Mouse (Mus musculus) embryo, embryonic 11 days (tissue): ENCODE data around the gene Kcnq2.
A peak's percentile ranks its signal among the peaks of the same experiment; 100 is the strongest.

Experiments
- DNase-seq: peaks from one replicate; pipeline ENCODE4 v3.0.0-alpha.2; 2015

Kcnq2 gene

DNA sequence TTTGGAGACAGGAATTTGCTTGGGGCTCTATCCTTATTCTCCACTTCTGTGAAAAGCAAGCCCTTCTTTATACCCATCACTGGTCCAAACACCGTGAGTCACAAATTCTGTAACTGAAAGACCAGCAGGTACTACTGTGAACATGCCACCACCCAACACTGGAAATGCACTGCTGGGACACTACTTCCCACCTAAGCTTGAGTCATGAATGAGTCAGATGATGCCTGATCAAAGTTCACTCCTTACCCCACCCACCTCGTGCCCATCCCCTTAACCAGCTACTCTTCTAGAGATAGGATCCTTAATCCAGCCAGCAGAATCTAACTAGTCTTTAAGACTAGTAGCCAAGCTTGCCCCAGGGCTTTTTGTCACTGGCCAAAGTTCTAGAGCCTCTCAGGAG, 35.0 kb downstream of the Kcnq2 start:
- DNase-seq, result no peak

GRCm38 (mm10) chr2:181090123-181090522, 45.0 kb downstream of the Kcnq2 start:
- DNase-seq, result no peak

GRCm38 (mm10) chr2:181084997-181085396, 50.1 kb downstream of the Kcnq2 start:
- DNase-seq, result no peak

DNA sequence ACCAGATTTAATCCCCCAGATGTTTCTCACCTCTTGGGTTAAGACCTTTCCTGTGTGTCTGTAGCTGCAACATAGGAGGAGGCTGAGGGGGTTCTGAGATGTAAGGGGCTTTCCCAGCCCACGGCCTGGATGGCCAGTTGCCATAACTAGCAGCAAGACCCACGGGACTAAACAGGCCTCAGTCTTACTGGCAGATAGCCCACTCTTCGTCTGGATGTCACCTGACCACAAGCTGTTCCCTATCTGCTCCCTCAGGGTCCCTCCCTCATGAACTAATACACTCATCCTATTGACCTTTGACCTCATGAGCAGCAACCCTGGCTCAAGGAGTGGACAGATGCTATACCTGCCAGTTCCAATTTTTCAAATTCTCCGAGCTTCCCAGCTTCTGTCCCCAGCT, 51.2 kb downstream of the Kcnq2 start:
- no peak for DNase-seq

DNA sequence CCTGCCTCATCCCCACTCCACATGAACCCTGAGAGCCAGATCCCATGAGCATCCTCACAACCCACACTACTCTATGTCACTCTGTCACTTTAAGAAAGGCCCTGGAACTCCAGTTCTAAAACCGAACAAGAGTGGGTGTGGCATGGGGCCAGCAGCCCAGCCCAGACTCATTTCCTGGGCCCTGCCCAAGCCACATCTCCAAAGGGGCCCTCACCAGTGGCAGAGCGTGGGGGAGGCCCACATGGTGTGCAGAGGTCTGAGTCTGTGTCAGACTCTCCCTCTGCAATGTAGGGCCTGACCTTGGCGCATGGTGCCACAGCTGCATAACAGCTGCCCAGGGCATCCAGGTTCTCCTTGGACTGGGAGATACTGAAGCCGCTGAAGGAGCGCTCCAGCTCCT, 54.2 kb downstream of the Kcnq2 start:
- DNase-seq, result no peak

DNA sequence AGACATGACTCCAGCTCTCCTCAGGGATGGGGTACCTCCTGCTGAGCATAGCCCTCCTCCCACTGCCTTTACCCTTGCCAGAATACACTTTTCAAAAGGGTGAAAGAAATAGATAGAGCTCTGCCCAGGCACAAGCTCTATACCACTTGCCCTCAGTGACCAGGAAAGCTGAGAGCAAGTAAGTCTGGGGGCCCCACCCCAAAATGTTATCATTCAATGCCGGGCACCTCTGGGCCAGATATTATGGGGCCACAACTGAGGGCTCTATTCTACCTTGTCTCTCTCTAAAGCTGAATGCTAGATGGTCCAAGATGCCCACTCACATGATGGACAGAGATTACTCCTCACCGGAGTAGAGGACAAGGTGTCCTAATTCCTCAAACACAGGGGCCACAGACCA, 55.6 kb downstream of the Kcnq2 start:
- no peak for DNase-seq

- no peak for DNase-seq
These were observed 56.2 kb downstream of the Kcnq2 start for GRCm38 (mm10) chr2:181078908-181079307.

- no peak for DNase-seq
These were observed 59.6 kb downstream of the Kcnq2 start for GRCm38 (mm10) chr2:181075501-181075900.

GRCm38 (mm10) chr2:181072403-181072714, 62.7 kb downstream of the Kcnq2 start:
- no peak for DNase-seq

DNA sequence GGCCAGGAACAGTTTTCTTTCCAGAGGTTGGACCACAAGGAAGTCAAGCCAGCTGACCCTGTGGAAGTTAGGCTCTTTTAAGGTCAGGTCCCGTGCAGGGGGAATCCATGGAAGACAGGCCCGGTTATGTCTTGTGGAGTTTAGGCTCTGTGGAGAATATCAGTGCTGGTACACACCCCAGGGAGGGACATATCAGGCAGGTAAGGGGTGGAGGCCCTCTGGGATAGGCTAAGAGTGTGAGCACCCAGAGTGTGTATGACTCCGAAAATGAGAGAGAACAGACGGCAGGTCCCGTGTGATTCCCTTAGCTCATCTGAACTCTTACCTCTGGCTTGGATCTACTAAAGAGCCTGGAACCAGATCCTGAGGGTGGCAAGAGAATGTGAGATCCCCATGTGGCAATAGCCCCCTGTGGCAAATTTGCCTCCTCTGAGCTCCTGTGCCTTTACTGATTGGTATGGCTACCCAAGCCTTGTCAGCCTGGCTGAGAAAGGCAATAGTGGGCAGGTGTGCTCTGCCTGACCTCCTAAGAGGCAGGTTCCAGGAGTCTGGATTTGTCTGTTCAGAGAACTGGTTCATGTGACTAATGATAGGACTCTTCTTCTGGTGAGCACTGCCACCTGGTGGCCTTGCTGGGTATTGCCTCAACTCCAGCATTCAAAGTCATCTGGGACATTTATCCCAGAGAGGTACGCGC, 63.2 kb downstream of the Kcnq2 start:
- peak; percentile 74 for DNase-seq

DNA sequence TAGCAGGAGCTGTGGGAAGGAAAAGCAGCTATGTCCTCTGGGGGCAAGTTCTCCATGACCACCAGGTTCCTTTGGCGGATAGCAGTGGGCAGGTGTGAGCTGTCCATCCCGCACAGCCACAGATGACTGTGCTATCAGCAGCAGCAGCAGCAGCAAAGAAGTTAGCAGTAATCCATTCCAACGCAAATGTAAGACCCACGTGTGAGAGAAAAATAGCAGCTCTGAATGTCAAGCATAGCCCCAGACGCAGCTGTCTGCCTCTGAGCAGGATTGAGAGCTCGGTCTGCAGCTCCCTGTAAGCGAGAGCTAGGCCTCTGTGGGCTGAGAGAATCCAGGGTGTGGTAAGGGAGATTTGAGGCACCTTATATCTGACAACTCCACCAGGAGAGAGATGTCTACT, 65.0 kb downstream of the Kcnq2 start:
- DNase-seq, result no peak

DNA sequence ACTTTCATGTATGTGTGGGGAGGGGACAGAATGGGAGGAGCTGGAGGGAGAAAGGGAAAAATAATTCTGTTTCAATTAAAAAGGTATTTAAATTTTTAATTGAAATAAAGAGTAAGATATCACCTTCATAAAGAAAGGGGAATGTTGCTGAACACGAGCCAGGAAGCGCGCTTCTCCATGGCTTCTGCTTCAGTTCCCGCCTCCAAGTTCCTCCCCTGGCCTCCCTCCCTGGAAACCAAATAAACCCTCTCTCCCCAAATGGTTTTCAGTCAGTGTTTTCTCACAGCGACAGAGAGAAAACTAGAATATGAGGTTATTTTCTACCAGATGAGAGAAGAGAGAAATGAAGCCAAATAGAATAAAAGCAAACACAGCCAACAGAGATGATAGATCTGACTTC, 66.6 kb downstream of the Kcnq2 start:
- DNase-seq, result no peak

GRCm38 (mm10) chr2:181065827-181066226, 69.3 kb downstream of the Kcnq2 start:
- no peak for DNase-seq

DNA sequence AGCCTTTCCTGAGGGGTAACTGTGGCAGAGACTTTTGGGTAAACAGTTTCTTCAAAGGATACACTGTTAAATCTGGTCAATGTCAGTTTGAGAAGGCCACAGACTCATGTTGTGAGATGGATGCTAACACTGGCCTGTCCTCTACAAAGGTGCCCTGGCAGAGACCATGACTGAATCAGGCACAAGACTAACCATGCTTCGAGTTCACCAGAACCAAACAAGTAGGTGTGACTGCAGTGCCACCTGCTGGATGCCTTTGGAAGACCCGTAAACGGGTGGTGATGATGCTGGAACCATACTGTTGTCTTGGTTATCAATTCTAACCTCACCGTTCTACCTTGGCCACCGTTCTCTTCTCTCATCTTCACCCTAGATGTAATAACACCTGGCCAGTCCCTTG, 75.0 kb downstream of the Kcnq2 start:
- peak; percentile 86 for DNase-seq

DNA sequence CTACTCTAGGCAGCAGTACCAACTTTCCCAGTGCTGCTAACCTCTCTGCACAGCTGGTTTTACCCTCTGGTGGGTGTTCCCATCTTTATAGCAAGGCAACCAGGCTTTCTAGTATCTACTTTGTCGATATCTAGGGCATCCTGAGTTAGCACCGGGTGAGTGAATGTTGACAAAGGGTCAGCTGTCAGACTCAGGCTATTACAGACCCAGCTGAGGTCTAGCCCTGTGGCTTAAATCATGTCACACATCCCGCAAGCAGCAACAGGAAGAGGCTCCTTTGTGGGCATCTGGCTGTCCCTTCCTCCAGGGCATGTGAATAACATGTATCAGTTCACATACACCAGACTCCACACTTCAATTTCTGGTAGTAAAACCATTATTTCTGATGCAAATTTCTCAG, 76.9 kb downstream of the Kcnq2 start:
- peak; percentile 18 for DNase-seq

- peak; percentile 47 for DNase-seq
These were observed 77.8 kb downstream of the Kcnq2 start for GRCm38 (mm10) chr2:181057341-181057740.

DNA sequence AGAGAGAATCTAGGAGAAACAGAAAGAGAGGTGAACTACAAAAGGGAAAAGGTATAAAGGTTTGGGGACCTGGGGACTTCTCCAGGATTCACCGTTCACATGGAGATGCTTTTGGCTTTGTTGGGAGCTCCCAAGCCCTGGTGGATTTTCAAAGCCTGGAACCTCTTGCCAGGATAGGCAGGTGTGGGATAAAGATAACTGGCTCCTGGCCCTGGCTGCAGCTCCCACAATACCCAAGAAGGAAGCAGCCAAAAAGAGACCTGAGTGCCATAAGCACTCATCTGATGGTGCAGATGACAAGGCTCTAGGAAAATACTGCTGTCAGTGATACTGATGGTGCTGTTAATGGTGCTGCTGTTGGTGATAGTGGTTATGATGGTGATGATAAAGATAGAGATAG, 82.9 kb downstream of the Kcnq2 start:
- DNase-seq, result no peak

DNA sequence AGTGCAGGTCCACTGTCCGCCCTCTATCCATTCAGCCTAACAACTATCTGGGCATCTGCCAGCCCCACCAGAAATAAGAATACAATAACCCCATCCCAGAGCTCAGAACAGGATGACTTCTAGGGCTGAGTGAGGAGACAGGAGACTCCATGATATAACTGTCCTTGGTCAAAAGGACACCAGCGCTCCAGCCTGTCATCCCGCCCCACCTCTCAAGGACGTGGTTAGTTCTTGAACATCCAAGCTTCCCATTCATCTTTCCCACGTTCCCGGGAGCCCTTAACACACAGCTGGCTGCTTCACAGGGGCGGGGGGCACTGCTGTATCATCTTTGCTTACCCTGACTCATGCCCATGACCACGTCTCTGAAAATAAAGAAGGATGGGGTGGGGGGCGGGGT, 86.1 kb downstream of the Kcnq2 start:
- no peak for DNase-seq

DNA sequence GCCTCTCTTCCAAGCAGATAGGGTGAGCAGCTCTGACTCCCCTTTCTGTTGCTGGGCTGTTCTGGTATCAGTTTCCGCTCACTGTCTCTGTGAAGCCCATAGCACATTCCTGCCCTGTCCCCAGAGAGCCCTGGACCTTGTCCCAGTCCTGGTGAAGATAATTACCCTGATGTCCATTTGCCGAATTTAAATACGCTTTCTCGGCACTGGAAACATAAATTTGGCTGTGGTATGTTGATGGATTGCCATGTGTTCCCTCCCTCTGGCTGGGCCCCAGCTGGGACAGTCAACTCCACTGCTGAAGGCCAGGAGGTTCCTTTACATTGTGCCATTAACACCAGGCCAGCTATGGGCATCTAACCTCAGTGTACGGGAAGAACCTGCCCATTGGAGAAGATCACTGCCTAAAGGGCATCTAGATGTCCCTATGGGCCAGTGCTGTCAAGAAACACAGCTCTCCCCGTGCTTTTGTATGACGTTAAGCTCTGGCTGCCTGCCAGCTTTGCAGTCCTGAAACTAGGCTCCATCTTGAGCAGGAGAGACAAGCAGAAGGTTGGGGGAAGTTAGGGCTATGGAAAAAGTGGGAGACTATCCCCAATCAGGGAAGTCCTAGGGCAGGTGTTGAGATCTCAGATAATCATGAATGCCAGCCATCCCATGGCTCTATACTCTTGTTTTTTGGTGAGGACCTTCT, 86.7 kb downstream of the Kcnq2 start:
- no peak for DNase-seq

GRCm38 (mm10) chr2:181044001-181044400, 91.1 kb downstream of the Kcnq2 start:
- DNase-seq, result peak; percentile 60

DNA sequence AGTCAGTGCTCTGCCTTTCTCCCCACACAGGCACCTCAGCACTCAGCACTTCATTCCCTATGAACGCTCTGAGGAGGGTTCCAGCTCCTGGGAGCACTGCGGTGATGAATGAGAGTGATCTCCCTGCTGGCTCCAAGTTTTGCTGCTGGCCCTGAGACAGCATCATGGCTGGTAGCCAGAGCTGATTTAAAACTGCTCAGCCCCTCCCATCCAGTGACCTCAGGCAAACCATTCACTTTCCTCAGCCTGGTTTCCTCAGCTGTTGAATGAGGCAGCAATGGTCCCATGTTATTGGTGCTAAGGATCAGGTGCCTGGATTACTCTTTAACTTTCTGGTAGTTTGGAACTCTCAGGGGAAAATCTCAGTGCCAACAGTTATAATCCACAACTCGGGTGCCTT, 91.7 kb downstream of the Kcnq2 start, which contains the start of gene Chrna4:
Gene Chrna4 (minus strand): TSS at position 110 of the 400 bp plus-strand sequence.
- peak; percentile 35 for DNase-seq

- DNase-seq, result peak; percentile 44
These were observed 92.7 kb downstream of the Kcnq2 start for GRCm38 (mm10) chr2:181042376-181042775.

DNA sequence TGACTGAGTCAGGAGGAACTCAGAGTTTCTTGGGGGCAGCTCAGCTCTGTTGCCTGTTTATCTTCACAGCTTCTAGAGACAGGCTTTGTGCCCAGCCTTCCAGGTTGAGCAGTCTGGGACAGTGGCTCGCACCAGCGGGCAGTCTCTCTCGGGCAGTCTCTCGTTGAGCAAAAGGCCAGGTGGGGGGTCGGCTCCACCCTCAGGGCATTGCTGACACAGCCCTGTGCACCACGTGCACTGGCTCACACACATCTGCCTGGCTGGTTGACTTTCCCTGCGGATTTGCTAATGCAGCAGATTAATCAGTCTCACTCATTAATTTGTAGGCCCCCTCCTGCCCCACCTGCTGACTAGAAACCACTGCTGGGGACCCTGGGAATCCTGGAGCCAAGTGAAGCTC, 93.2 kb downstream of the Kcnq2 start:
- peak; percentile 28 for DNase-seq

DNA sequence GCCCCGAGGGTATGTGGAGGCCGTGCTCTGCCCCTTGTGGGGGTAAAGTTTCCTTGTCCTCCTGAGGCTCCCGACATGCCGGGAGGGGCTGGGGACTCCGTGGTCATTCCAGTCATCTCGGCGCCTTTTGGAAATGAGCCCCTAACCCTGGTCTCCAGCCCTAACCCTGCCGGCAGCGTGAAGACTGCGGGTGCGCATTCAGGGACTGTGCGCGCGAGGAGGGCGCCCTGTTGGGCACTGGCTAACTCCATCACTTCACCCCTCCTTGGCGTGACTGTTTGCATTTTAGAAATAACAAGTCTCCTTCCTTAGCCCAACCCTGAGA, 95.8 kb downstream of the Kcnq2 start:
- no peak for DNase-seq
